Mouse (Mus musculus) spleen, adult 12 weeks (tissue): ENCODE results near the gene Ccpg1.

Experiments used
- DNase-seq: peaks from one replicate; pipeline ENCODE4 v3.0.0; 2022; ENCODE audit warnings: low spot score

Ccpg1 gene

GRCm38 (mm10) chr9:72996167-72996566 lies 10.9 kb downstream of the Ccpg1 start:
- DNase-seq, result no peak

GRCm38 (mm10) chr9:72996806-72997205 lies 11.6 kb downstream of the Ccpg1 start:
- DNase-seq, result no peak

GRCm38 (mm10) chr9:73000487-73000886 lies 15.3 kb downstream of the Ccpg1 start:
- DNase-seq, result no peak

GRCm38 (mm10) chr9:73001314-73002011 lies 16.2 kb downstream of the Ccpg1 start:
- DNase-seq, result no peak

GRCm38 (mm10) chr9:73002177-73002576 lies 16.9 kb downstream of the Ccpg1 start:
- DNase-seq, result no peak

GRCm38 (mm10) chr9:73004076-73004475 lies 18.8 kb downstream of the Ccpg1 start:
- no peak for DNase-seq

GRCm38 (mm10) chr9:73005106-73005505 lies 19.9 kb downstream of the Ccpg1 start:
- DNase-seq, result no peak

- no peak for DNase-seq
Measured at GRCm38 (mm10) chr9:73006175-73006574, 20.9 kb downstream of the Ccpg1 start.

- no peak for DNase-seq
Measured at GRCm38 (mm10) chr9:73008384-73008783, 23.2 kb downstream of the Ccpg1 start.

GRCm38 (mm10) chr9:73012629-73013028 lies 27.4 kb downstream of the Ccpg1 start:
- no peak for DNase-seq

GRCm38 (mm10) chr9:73014724-73015123 lies 29.5 kb downstream of the Ccpg1 start:
- no peak for DNase-seq

- no peak for DNase-seq
Measured at GRCm38 (mm10) chr9:73019841-73020240, 34.6 kb downstream of the Ccpg1 start.

- DNase-seq, result no peak
Measured at GRCm38 (mm10) chr9:73020566-73021097, 35.4 kb downstream of the Ccpg1 start.

- DNase-seq, result no peak
Measured at GRCm38 (mm10) chr9:73025818-73026636, 40.8 kb downstream of the Ccpg1 start.

GRCm38 (mm10) chr9:73030443-73030842 lies 45.2 kb downstream of the Ccpg1 start:
- no peak for DNase-seq

GRCm38 (mm10) chr9:73031421-73031820 lies 46.2 kb downstream of the Ccpg1 start:
- DNase-seq, result no peak

- DNase-seq, result no peak
Measured at GRCm38 (mm10) chr9:73033406-73033805, 48.2 kb downstream of the Ccpg1 start.

GRCm38 (mm10) chr9:73039222-73039945 lies 54.2 kb downstream of the Ccpg1 start:
- DNase-seq, result peak; percentile 72

GRCm38 (mm10) chr9:73040080-73040479 lies 54.9 kb downstream of the Ccpg1 start, which contains the start of gene Pigb:
TSS of gene Pigb (minus strand) at chr9:73040378.
- DNase-seq, result no peak

- DNase-seq, result peak; percentile 63
Measured at GRCm38 (mm10) chr9:73044146-73045079, 59.2 kb downstream of the Ccpg1 start, which contains the start of gene Rab27a. TSS of gene Rab27a (plus strand) at chr9:73044854.

- DNase-seq, result no peak
Measured at GRCm38 (mm10) chr9:73045204-73045603, 60.0 kb downstream of the Ccpg1 start.
